Mouse (Mus musculus): Measurements from ENCODE around the gene Tfap2c. TPM values are rescaled to one million over a fixed set of nuclear protein-coding genes. Genes with fewer than 3 reads are reported as not detected.

Gene Tfap2c
- polyA plus RNA-seq, 1 experiment, result not detected

DNA sequence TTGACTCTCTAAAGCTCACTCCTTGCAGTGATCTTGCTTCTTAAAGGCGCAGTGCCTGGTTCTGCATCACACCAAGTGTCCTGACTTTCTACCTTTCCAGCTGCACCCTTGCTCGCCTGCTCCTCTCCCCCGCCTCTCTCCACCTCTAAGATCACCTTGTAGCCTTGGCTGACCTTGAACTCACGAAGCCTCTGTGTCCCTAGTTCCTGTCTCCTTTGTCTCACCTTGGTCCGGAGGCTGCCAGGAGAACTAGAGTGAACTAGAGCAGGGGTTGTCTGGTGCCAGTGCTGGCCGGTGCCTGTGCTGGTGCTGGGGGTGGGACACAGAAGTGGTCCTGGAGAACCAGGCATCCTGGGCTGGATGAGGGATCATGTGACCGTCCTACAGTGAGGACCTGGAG, 44.9 kb downstream of the Tfap2c start:
- Histone ChIP-seq H3K36me3 (ENCODE audit: control insufficient read depth, insufficient read depth, low read length) (no peaks in the 10 kb centered on the region), H3K4me3 (ENCODE audit: insufficient read depth, low read depth, low read length) (no peak overlapping the region), H3K4me1 (ENCODE audit: control insufficient read depth, insufficient read depth, low read length) (no peaks in the 10 kb centered on the region), H3K27ac (ENCODE audit: insufficient read depth, low read depth, low read length) (no peak overlapping the region), H3K27me3 (replicated peaks; ENCODE audit: control insufficient read depth, insufficient read depth, low read length) (no peaks in the 10 kb centered on the region)
- no peak for TF ChIP-seq POLR2A (IDR thresholded peaks at IDR 0.05; ENCODE audit: low read depth, low read length)
- no peak for TF ChIP-seq CTCF (conservative IDR thresholded peaks at IDR 0.05; ENCODE audit: insufficient read depth, insufficient read length, low read depth, low read length)
- DNase-seq, result no peak
- 77% methylated on average over 7 of the region's 7 CpGs for WGBS

DNA sequence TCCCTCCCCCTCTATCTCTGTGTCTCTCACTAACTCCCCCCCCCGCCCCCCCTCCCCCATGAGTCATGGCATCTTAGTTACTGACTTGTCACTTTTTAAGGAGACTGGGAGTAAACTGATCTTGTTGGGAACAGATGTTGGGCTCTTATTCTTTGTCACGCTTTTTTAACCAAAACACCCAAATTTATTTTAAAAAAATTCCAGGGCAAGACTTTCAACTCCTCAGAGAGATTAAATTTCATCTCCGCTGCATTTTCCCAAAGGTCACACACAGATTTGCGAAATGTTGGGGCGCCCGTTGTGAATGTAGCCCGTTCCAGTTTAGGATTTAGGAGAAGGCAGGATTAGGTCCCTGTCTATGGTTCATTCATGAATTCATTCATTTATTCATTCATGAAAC, 47.7 kb downstream of the Tfap2c start:
- no peaks in the 10 kb centered on the region for H3K27me3 ChIP-seq (replicated peaks; ENCODE audit: control insufficient read depth, insufficient read depth, low read length)
- no peaks in the 10 kb centered on the region for H3K36me3 ChIP-seq (ENCODE audit: control insufficient read depth, insufficient read depth, low read length)
- DNase-seq, result no peak
- TF ChIP-seq POLR2A (IDR thresholded peaks at IDR 0.05; ENCODE audit: low read depth, low read length) (no peak), CTCF (conservative IDR thresholded peaks at IDR 0.05; ENCODE audit: insufficient read depth, insufficient read length, low read depth, low read length) (no peak)
- 35% methylated on average over 7 of the region's 7 CpGs for WGBS
- H3K27ac ChIP-seq (ENCODE audit: insufficient read depth, low read depth, low read length), result no peak overlapping the region
- no peak overlapping the region for H3K4me3 ChIP-seq (ENCODE audit: insufficient read depth, low read depth, low read length)
- H3K4me1 ChIP-seq (ENCODE audit: control insufficient read depth, insufficient read depth, low read length), result no peaks in the 10 kb centered on the region

DNA sequence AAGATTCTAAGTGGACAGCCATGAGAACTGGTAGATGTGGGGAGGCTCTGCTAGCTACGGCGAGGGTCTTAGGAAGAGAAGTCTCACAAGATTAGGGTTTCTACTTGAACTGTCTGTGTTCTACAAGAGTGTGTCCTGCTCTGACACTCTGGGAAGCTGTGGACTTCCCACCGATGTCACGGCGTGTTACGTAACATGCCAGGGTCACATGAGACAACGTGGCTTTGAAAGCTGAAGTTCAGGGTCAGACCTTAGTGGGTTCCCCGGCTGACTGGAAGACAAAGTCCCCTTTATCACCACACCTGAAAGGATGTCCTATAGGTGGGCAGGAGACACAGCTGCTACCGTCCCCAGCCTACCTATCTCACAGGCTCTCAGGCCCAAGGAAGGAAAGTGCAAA, 48.5 kb downstream of the Tfap2c start:
- H3K36me3 ChIP-seq (ENCODE audit: control insufficient read depth, insufficient read depth, low read length), result no peaks in the 10 kb centered on the region
- no peaks in the 10 kb centered on the region for H3K4me1 ChIP-seq (ENCODE audit: control insufficient read depth, insufficient read depth, low read length)
- no peak for DNase-seq
- no peak overlapping the region for H3K4me3 ChIP-seq (ENCODE audit: insufficient read depth, low read depth, low read length)
- H3K27me3 ChIP-seq (replicated peaks; ENCODE audit: control insufficient read depth, insufficient read depth, low read length), result no peaks in the 10 kb centered on the region
- TF ChIP-seq CTCF (conservative IDR thresholded peaks at IDR 0.05; ENCODE audit: insufficient read depth, insufficient read length, low read depth, low read length), result no peak
- no peak for TF ChIP-seq POLR2A (IDR thresholded peaks at IDR 0.05; ENCODE audit: low read depth, low read length)
- 81% methylated on average over 9 of the region's 9 CpGs for WGBS
- no peak overlapping the region for H3K27ac ChIP-seq (ENCODE audit: insufficient read depth, low read depth, low read length)

DNA sequence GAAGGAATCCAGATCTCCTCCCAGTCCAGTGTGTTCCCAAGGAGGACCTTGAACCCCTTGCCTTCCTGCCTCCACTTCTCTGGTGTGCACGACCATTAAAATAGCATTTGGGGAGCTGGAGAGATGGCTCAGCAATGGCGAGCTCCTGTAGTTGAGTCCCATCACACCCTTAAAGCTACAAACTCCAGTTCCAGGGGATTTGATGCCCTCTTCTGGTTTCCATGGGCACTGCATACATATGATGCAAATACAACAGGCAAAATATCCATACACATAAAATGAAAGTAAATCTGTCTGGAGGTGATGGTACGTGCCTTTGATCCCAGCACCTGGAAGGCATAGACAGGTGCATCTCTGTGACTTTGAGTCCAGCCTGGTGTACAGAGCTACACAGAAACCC, 55.2 kb downstream of the Tfap2c start:
- TF ChIP-seq CTCF (conservative IDR thresholded peaks at IDR 0.05; ENCODE audit: insufficient read depth, insufficient read length, low read depth, low read length) (no peak), POLR2A (IDR thresholded peaks at IDR 0.05; ENCODE audit: low read depth, low read length) (no peak)
- Histone ChIP-seq H3K27ac (ENCODE audit: insufficient read depth, low read depth, low read length) (no peak overlapping the region), H3K27me3 (replicated peaks; ENCODE audit: control insufficient read depth, insufficient read depth, low read length) (no peaks in the 10 kb centered on the region), H3K4me1 (ENCODE audit: control insufficient read depth, insufficient read depth, low read length) (no peaks in the 10 kb centered on the region), H3K36me3 (ENCODE audit: control insufficient read depth, insufficient read depth, low read length) (no peaks in the 10 kb centered on the region), H3K4me3 (ENCODE audit: insufficient read depth, low read depth, low read length) (no peak overlapping the region)
- WGBS, result 96% methylated on average over 3 of the region's 3 CpGs
- DNase-seq, result no peak

DNA sequence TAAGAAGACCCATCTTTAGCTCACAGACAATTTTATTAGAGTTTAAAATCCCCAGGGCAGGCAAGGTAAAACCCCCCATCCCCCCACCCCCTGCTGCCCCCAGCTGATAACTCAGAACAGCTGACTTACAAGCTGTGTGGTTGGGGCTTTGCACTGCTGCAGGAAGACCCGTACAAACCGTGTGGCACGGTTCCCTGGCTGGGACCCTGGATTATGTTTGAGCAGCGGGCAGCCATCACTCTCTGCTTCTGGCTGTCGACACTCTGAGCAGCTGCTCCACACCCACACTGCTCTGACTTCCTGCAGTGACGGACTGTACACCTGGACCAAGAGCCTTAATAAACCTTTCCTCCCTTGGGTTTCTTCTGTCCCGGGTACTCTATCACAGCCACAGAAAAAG, 56.2 kb downstream of the Tfap2c start:
- no peaks in the 10 kb centered on the region for H3K4me1 ChIP-seq (ENCODE audit: control insufficient read depth, insufficient read depth, low read length)
- TF ChIP-seq CTCF (conservative IDR thresholded peaks at IDR 0.05; ENCODE audit: insufficient read depth, insufficient read length, low read depth, low read length) (no peak), POLR2A (IDR thresholded peaks at IDR 0.05; ENCODE audit: low read depth, low read length) (no peak)
- no peaks in the 10 kb centered on the region for H3K36me3 ChIP-seq (ENCODE audit: control insufficient read depth, insufficient read depth, low read length)
- no peak for DNase-seq
- H3K27me3 ChIP-seq (replicated peaks; ENCODE audit: control insufficient read depth, insufficient read depth, low read length), result no peaks in the 10 kb centered on the region
- H3K27ac ChIP-seq (ENCODE audit: insufficient read depth, low read depth, low read length), result no peak overlapping the region
- H3K4me3 ChIP-seq (ENCODE audit: insufficient read depth, low read depth, low read length), result no peak overlapping the region
- WGBS, result 58% methylated on average over 7 of the region's 7 CpGs

DNA sequence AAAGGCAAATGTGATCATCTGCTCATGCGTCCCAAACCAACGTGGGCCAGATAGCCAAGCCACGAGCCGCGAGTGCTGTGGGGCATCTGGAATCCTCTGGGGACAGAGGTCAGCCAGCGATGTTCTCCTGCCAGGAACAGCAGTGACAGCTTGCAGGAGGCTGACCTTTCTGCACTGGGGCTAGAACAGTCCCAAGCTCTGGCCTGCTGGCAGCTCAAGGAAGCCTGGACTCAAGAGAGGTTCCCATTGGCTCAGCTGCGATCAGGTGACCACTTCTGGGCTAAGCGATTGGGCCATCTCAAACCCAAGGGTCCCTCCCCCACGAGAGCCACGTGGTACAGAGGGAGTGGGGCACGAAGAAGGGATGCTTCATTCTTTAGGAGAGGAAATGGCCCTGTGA, 58.3 kb downstream of the Tfap2c start:
- Histone ChIP-seq H3K4me1 (ENCODE audit: control insufficient read depth, insufficient read depth, low read length) (no peaks in the 10 kb centered on the region), H3K36me3 (ENCODE audit: control insufficient read depth, insufficient read depth, low read length) (no peaks in the 10 kb centered on the region), H3K27me3 (replicated peaks; ENCODE audit: control insufficient read depth, insufficient read depth, low read length) (no peaks in the 10 kb centered on the region), H3K27ac (ENCODE audit: insufficient read depth, low read depth, low read length) (no peak overlapping the region), H3K4me3 (ENCODE audit: insufficient read depth, low read depth, low read length) (no peak overlapping the region)
- no peak for DNase-seq
- WGBS, result 72% methylated on average over 11 of the region's 11 CpGs
- TF ChIP-seq POLR2A (IDR thresholded peaks at IDR 0.05; ENCODE audit: low read depth, low read length) (no peak), CTCF (conservative IDR thresholded peaks at IDR 0.05; ENCODE audit: insufficient read depth, insufficient read length, low read depth, low read length) (no peak)

Other genes with a start within 250 kb of the Tfap2c start
- 16.3 and 17.5 TPM in 2 replicates for gene Fam210b, start 204.0 kb upstream of the Tfap2c start, polyA plus RNA-seq (2012; rRNA removed)
- 0.92 and 1.2 TPM in 2 replicates for gene Aurka, start 179.1 kb upstream of the Tfap2c start, polyA plus RNA-seq (2012; rRNA removed)
- 31.3 and 37.7 TPM in 2 replicates for gene Cstf1, start 178.9 kb upstream of the Tfap2c start, polyA plus RNA-seq (2012; rRNA removed)
- 0.22 and 0.30 TPM in 2 replicates for gene Cass4, start 155.8 kb upstream of the Tfap2c start, polyA plus RNA-seq (2012; rRNA removed)
- 37.7 and 39.9 TPM in 2 replicates for gene Rtf2, start 109.0 kb upstream of the Tfap2c start, polyA plus RNA-seq (2012; rRNA removed)
- 0.04 TPM in 1 of 2 replicates, not detected in the other for gene Gcnt7, start 91.0 kb upstream of the Tfap2c start, polyA plus RNA-seq (2012; rRNA removed)
- 0.33 TPM in 1 of 2 replicates, not detected in the other for gene Fam209, start 77.1 kb upstream of the Tfap2c start, polyA plus RNA-seq (2012; rRNA removed)

All from kidney, adult 2 months (tissue).